Mouse (Mus musculus): ENCODE measurements around the gene Acbd3.

The Acbd3 gene

DNA sequence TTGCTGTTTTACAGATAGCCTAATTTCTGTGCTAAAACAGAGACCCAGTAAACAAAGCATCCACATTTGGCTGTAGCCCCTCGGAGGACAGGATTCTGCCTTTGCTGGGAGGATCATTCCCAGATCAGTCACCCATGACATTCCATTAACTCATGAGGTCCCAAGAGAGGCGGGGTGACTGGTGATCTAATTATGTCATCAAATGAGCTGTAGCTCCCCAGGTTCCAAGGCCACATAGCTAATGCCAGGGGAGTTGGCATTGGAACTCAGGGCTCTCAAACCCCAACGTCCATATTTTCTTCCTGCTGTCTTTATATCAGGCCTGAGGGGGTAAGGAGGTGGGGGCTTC lies 57.7 kb downstream of the Acbd3 start:
- DNase-seq (ENCODE audit: low spot score in 2 of 2) = no peak

- no peak for DNase-seq (ENCODE audit: low spot score in 2 of 2)
These were observed 66.1 kb downstream of the Acbd3 start for GRCm38 (mm10) chr1:180791821-180792480.

GRCm38 (mm10) chr1:180792814-180793213 lies 67.0 kb downstream of the Acbd3 start:
- DNase-seq (ENCODE audit: low spot score in 2 of 2) = no peak

DNA sequence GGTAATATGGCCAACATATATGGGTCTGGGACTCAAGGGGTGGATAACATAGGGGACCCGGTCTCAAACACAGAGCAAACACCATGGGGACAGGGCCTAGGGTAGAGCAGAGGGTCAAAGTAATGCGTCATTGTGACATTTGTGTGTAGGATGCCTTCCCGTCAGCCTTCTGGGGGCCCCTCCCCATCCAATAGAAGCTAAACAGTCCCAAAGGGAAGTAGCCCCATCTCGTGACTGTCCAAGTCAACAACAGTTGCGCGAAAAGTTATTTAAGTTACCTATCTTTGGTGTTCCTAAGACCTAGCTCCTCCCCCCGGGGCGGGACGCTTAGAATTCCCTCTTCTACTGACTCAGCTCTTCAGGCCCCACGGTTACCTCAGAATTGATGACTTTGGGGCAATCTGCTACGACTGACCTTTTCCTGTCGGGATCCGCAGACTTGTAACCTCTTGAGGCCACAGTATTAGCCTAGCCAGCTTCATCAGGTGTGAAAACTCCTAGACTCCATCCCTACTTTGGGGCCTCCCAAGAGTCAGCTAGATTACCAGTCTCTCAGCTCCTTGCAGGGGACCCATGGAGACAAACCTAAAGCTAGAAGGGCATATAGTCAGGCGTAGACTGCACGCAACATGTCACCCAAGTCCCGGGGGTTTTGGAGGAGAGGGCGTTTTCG lies 67.7 kb downstream of the Acbd3 start:
- no peak for DNase-seq (ENCODE audit: low spot score in 2 of 2)

- DNase-seq (ENCODE audit: low spot score in 2 of 2) = no peak
These were observed 68.3 kb downstream of the Acbd3 start for GRCm38 (mm10) chr1:180794170-180794569.

GRCm38 (mm10) chr1:180798660-180799059 lies 72.8 kb downstream of the Acbd3 start:
- no peak for DNase-seq (ENCODE audit: low spot score in 2 of 2)

DNA sequence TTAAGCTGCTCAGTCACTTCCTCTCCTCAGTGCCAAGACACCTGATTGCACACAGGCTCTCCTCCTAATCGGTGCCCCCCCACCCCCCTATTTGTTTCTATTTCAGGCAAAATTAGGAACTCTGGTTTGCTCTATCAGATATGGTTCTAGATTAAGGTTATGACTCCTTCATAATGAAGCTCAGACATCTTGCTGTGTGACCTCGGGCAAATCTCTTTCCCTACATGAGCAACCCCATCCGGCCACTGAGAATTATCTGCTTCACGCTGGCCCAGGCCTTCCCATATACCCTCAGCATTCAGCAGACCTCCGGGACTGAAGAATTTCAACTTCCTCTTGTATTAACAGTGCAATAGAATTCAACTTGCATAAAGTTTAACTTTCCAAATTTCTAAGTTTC lies 73.4 kb downstream of the Acbd3 start:
- no peak for DNase-seq (ENCODE audit: low spot score in 2 of 2)

GRCm38 (mm10) chr1:180800022-180800421 lies 74.2 kb downstream of the Acbd3 start:
- DNase-seq (ENCODE audit: low spot score in 2 of 2) = no peak

GRCm38 (mm10) chr1:180800814-180801213 lies 75.0 kb downstream of the Acbd3 start:
- DNase-seq (ENCODE audit: low spot score in 2 of 2) = no peak

GRCm38 (mm10) chr1:180801466-180801994 lies 75.7 kb downstream of the Acbd3 start:
- no peak for DNase-seq (ENCODE audit: low spot score in 2 of 2)
